Mouse (Mus musculus) bone marrow macrophage, adult 2 months (primary cell): ENCODE results near the gene Fxn.

ENCODE experiments used
- CTCF ChIP-seq: IDR thresholded peaks from 2 replicates; pipeline ENCODE4 v1.5.1; 2012; ENCODE audit warnings: low read depth, mild to moderate bottlenecking, low read length, moderate library complexity
- POLR2A ChIP-seq: IDR thresholded peaks from 2 replicates; pipeline ENCODE4 v1.6.1; 2012; ENCODE audit warnings: mild to moderate bottlenecking, low read depth, low read length, borderline replicate concordance

DNA sequence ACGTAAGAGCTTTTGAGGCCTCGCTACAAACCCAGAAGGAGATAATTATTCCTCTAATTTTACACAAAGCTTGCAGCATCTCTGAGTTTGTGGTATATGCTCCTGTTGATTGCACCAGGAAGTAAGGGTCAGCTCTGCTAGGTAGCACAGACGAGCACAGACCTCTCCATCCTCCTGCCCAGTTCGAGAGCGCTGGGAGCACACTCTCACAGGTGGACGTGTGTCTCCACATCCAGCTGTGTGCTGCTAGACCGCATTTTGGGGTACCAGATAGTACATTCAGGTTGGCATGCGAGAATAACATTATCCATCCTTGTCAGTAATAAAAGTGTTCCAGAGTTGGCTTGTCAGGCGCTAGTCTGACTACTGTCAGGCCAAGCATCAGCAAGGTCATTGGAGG is 61.4 kb downstream of the Fxn start:
- TF ChIP-seq POLR2A (no peak), CTCF (no peak)
